Comparison of ENCODE assay signal across 7 mouse cellular contexts in genomic region chr1:93512351-93512690, GRCm38 (mm10). TPM values are rescaled to one million over a fixed set of nuclear protein-coding genes. Genes with fewer than 3 reads are reported as not detected.
A peak's percentile ranks its signal among the peaks of the same experiment; 100 is the strongest.
DNase-seq lines count a peak whose midpoint lies in the region; ATAC-seq and TF ChIP-seq lines count a peak whose summit lies in the region.

No protein-coding gene starts in this region.

- H3K4me1 ChIP-seq in thymus, adult 2 months (replicated peaks; ENCODE audit: control insufficient read depth, insufficient read depth, low read length), result peaks cover 12% of the 10 kb centered on the region
- peaks cover 17% of the 10 kb centered on the region for H3K4me1 ChIP-seq in forebrain, embryonic 12.5 days
- H3K4me1 ChIP-seq in liver, embryonic 13.5 days (replicated peaks), result peaks cover 23% of the 10 kb centered on the region
- peaks cover 15% of the 10 kb centered on the region for H3K4me1 ChIP-seq in stomach, embryonic 16.5 days (ENCODE audit: control insufficient read depth, insufficient read depth, low read length)

- no peaks in the 10 kb centered on the region for H3K27me3 ChIP-seq in thymus, adult 2 months (ENCODE audit: control insufficient read depth, insufficient read depth, low read length)
- no peaks in the 10 kb centered on the region for H3K27me3 ChIP-seq in forebrain, embryonic 12.5 days
- H3K27me3 ChIP-seq in liver, embryonic 13.5 days, result peaks cover 4% of the 10 kb centered on the region
- H3K27me3 ChIP-seq in stomach, embryonic 16.5 days (ENCODE audit: control insufficient read depth, insufficient read depth, low read length), result no peaks in the 10 kb centered on the region

- peak overlapping the region; percentile 51 for H3K4me3 ChIP-seq in thymus, adult 2 months (ENCODE audit: control insufficient read depth, insufficient read depth, low read length)
- H3K4me3 ChIP-seq in forebrain, embryonic 12.5 days (replicated peaks), result peak overlapping the region; percentile 75
- peak overlapping the region; percentile 72 for H3K4me3 ChIP-seq in liver, embryonic 13.5 days (replicated peaks)
- H3K4me3 ChIP-seq in stomach, embryonic 16.5 days (replicated peaks; ENCODE audit: low read length), result peak overlapping the region; percentile 65

- H3K9me3 ChIP-seq in forebrain, embryonic 12.5 days, result no peaks in the 10 kb centered on the region
- no peaks in the 10 kb centered on the region for H3K9me3 ChIP-seq in liver, embryonic 13.5 days (replicated peaks)
- no peaks in the 10 kb centered on the region for H3K9me3 ChIP-seq in stomach, embryonic 16.5 days (replicated peaks; ENCODE audit: control insufficient read depth, low read length)

- no peak overlapping the region for H3K27ac ChIP-seq in thymus, adult 2 months (ENCODE audit: control insufficient read depth, insufficient read depth, low read length)
- H3K27ac ChIP-seq in forebrain, embryonic 12.5 days, result 0 out of 2 replicates have a peak overlapping the region, but pooled peaks have one; percentile 56
- H3K27ac ChIP-seq in liver, embryonic 13.5 days, result peak overlapping the region; percentile 29; the same call in 1 of the 2 replicates
- peak overlapping the region; percentile 42; the same call in 1 of the 2 replicates for H3K27ac ChIP-seq in stomach, embryonic 16.5 days (ENCODE audit: low read length)

- TF ChIP-seq CTCF in thymus, adult 2 months (IDR thresholded peaks at IDR 0.05; ENCODE audit: borderline replicate concordance, control insufficient read depth, extremely low read depth, insufficient read depth, low read length, poor library complexity), result no peak

- H3K36me3 ChIP-seq in thymus, adult 2 months (ENCODE audit: control insufficient read depth, insufficient read depth, low read length), result peaks cover 3% of the 10 kb centered on the region; the same call in 1 of the 2 replicates
- H3K36me3 ChIP-seq in forebrain, embryonic 12.5 days (replicated peaks), result peaks cover 8% of the 10 kb centered on the region
- peaks cover 17% of the 10 kb centered on the region for H3K36me3 ChIP-seq in liver, embryonic 13.5 days
- no peaks in the 10 kb centered on the region; the same call in 1 of the 2 replicates for H3K36me3 ChIP-seq in stomach, embryonic 16.5 days (ENCODE audit: control insufficient read depth, insufficient read depth, low read length)

- H3K4me2 ChIP-seq in forebrain, embryonic 12.5 days, result peak overlapping the region; percentile 91
- H3K4me2 ChIP-seq in liver, embryonic 13.5 days, result peak overlapping the region; percentile 98
- H3K4me2 ChIP-seq in stomach, embryonic 16.5 days (ENCODE audit: low read depth, low read length), result peak overlapping the region; percentile 71

- TF ChIP-seq POLR2A in thymus, adult 2 months (IDR thresholded peaks at IDR 0.05; ENCODE audit: control insufficient read depth, extremely low read depth, insufficient read depth, low read length, poor library complexity), result no peak

- DNase-seq in thymus, adult 2 months, result no peak
- DNase-seq in thymus, postnatal 10 days (ENCODE audit: low spot score in 2 of 2), result no peak
- DNase-seq in liver, embryonic 13.5 days, result no peak
- no peak for DNase-seq in spleen, postnatal 4 days (ENCODE audit: low spot score in 2 of 2)
- DNase-seq in left cerebral cortex, adult 9 months (ENCODE audit: low spot score in 2 of 2), result no peak

- 11% methylated on average over 15 of the region's 15 CpGs for WGBS in thymus, adult 2 months
- 1% methylated on average over 15 of the region's 15 CpGs for WGBS in forebrain, embryonic 12.5 days
- 10% methylated on average over 15 of the region's 15 CpGs for WGBS in liver, embryonic 13.5 days (ENCODE audit: insufficient replicate concordance)
- 3% methylated on average over 15 of the region's 15 CpGs for WGBS in stomach, embryonic 16.5 days

- H3K9ac ChIP-seq in forebrain, embryonic 12.5 days, result peak overlapping the region; percentile 77
- peak overlapping the region; percentile 79 for H3K9ac ChIP-seq in liver, embryonic 13.5 days
- peak overlapping the region; percentile 79 for H3K9ac ChIP-seq in stomach, embryonic 16.5 days (ENCODE audit: low read length)

- ATAC-seq in forebrain, embryonic 12.5 days (ENCODE audit: low FRiP score), result peak; percentile 66
- ATAC-seq in liver, embryonic 13.5 days (ENCODE audit: low read depth), result peak; percentile 6; the same call in 1 of the 2 replicates
- ATAC-seq in stomach, embryonic 16.5 days (ENCODE audit: insufficient read depth, low FRiP score), result peak; percentile 23; the same call in 1 of the 2 replicates

RNA-seq across cellular contexts. Expression of gene Farp2, which starts 0.4 kb away (rescaled TPM):
- polyA plus RNA-seq in thymus, adult 2 months (2012; rRNA removed), result 1.7 and 2.1 TPM in 2 replicates
- polyA plus RNA-seq in forebrain, embryonic 12.5 days (2016; fragmentation: Nextera tagmentation; extraction: Ambion mirVana), result 4.6 and 5.0 TPM in 2 replicates
- 0.77 and 1.3 TPM in 2 replicates for polyA plus RNA-seq in liver, embryonic 13.5 days (2015; fragmentation: Nextera tagmentation; extraction: Ambion mirVana)
- 6.9 and 7.2 TPM in 2 replicates for polyA plus RNA-seq in stomach, embryonic 16.5 days (2015; fragmentation: Nextera tagmentation; extraction: Ambion mirVana)

RNA-seq across cellular contexts. Expression of gene Hdlbp, which starts 33.7 kb away (rescaled TPM):
- polyA plus RNA-seq in thymus, adult 2 months (2012; rRNA removed), result 52.3 and 53.4 TPM in 2 replicates
- 97.6 and 106 TPM in 2 replicates for polyA plus RNA-seq in forebrain, embryonic 12.5 days (2016; fragmentation: Nextera tagmentation; extraction: Ambion mirVana)
- 89.5 and 95.9 TPM in 2 replicates for polyA plus RNA-seq in liver, embryonic 13.5 days (2015; fragmentation: Nextera tagmentation; extraction: Ambion mirVana)
- polyA plus RNA-seq in stomach, embryonic 16.5 days (2015; fragmentation: Nextera tagmentation; extraction: Ambion mirVana), result 162 and 165 TPM in 2 replicates

Comparison
In these comparisons a context has a peak if more than half of its experiments do, and no peak if none do; other contexts are left out.
1. ATAC-seq: peak in every context shown above with its lines; median percentile 66 in forebrain, embryonic 12.5 days; 23 in stomach, embryonic 16.5 days; 6 in liver, embryonic 13.5 days.